Mouse (Mus musculus) midbrain, embryonic 11.5 days (tissue): Measurements from ENCODE around the gene Gm11096. TPM values are rescaled to one million over a fixed set of nuclear protein-coding genes. Genes with fewer than 3 reads are reported as not detected.
A peak's percentile ranks its signal among the peaks of the same experiment; 100 is the strongest.

Source experiments
- ATAC-seq: fragments of 200-750 bp; cut with Nextera tagmentation; 2 replicates; pipeline ENCODE4 v1.8.0; 2017; ENCODE audit warnings: moderate TSS enrichment, moderate library complexity; ENCODE audit not compliant: low FRiP score
- DNase-seq: peaks from one replicate; pipeline ENCODE4 v3.0.0; 2015; ENCODE audit warnings: low spot score; ENCODE audit errors: missing footprints
- H3K27ac ChIP-seq: fragments of 300-500 bp; sonication (generic); 2 replicates; pipeline ENCODE4 v1.5.1; 2014; ENCODE audit warnings: low read depth, low read length
- H3K27me3 ChIP-seq: fragments of 300-500 bp; sonication (generic); 2 replicates; pipeline ENCODE4 v1.6.1; 2014; ENCODE audit warnings: mild to moderate bottlenecking, low read length, moderate library complexity, mixed read lengths; ENCODE audit not compliant: control insufficient read depth, insufficient read depth
- H3K36me3 ChIP-seq: fragments of 300-500 bp; sonication (generic); 2 replicates; pipeline ENCODE4 v1.6.1; 2014; ENCODE audit warnings: mild to moderate bottlenecking, low read length, moderate library complexity, mixed read lengths; ENCODE audit not compliant: control insufficient read depth, insufficient read depth
- H3K4me1 ChIP-seq: fragments of 300-500 bp; sonication (generic); 2 replicates; pipeline ENCODE4 v1.6.1; 2014; ENCODE audit warnings: low read length; ENCODE audit not compliant: control insufficient read depth, insufficient read depth
- H3K4me2 ChIP-seq: fragments of 300-500 bp; sonication (generic); 2 replicates; pipeline ENCODE4 v1.6.1; 2014; ENCODE audit warnings: mild to moderate bottlenecking, moderate library complexity
- H3K4me3 ChIP-seq: fragments of 300-500 bp; sonication (generic); 2 replicates; pipeline ENCODE4 v1.5.1; 2014; ENCODE audit warnings: low read depth, low read length
- H3K9ac ChIP-seq: fragments of 300-500 bp; sonication (generic); 2 replicates; pipeline ENCODE4 v1.6.1; 2014; ENCODE audit warnings: low read length
- H3K9me3 ChIP-seq: fragments of 300-500 bp; sonication (generic); 2 replicates; pipeline ENCODE4 v1.6.1; 2016; ENCODE audit warnings: low read length; ENCODE audit not compliant: control insufficient read depth
- WGBS: fragments of 180-500 bp; shearing (Covaris S2); extraction: QIAGEN DNeasy Blood & Tissue Kit; methylation state at CpG from one replicate; pipeline ENCODE4 v1.1.7; 2014; 5-methylcytosine and 5-hydroxymethylcytosine counted together
- polyA plus RNA-seq: library from polyadenylated mRNA; unstranded; fragments of >200 nt; fragmentation: Nextera tagmentation; extraction: Ambion mirVana; gene quantifications from 2 replicates; pipeline ENCODE4 v1.2.1, GENCODE M21; 2014

Gene Gm11096
- not detected in 2 replicates for polyA plus RNA-seq

GRCm38 (mm10) chr17:81441463-81441862 is at the start of gene Gm11096:
Gene Gm11096, plus strand, starts transcription at chr17:81441763.
- Histone ChIP-seq H3K27me3 (no peaks in the 10 kb centered on the region), H3K4me1 (no peaks in the 10 kb centered on the region), H3K4me3 (no peak within 1 kb of the TSS), H3K9me3 (no peaks in the 10 kb centered on the region), H3K36me3 (no peaks in the 10 kb centered on the region), H3K9ac (no peak within 1 kb of the TSS), H3K27ac (no peak within 1 kb of the TSS), H3K4me2 (no peak within 1 kb of the TSS)
- ATAC-seq (no peak), DNase-seq (no peak)

- Histone ChIP-seq H3K27ac (no peak overlapping the region), H3K9me3 (no peaks in the 10 kb centered on the region), H3K4me1 (no peaks in the 10 kb centered on the region), H3K36me3 (no peaks in the 10 kb centered on the region), H3K27me3 (no peaks in the 10 kb centered on the region), H3K4me3 (no peak overlapping the region), H3K4me2 (no peak overlapping the region), H3K9ac (no peak overlapping the region)
- DNase-seq (no peak), ATAC-seq (no peak)
- 84% methylated on average over 4 of the region's 4 CpGs for WGBS
Measured at GRCm38 (mm10) chr17:81393040-81393439, 48.5 kb upstream of the Gm11096 start.

- DNase-seq = no peak
- Histone ChIP-seq H3K36me3 (no peaks in the 10 kb centered on the region), H3K27me3 (no peaks in the 10 kb centered on the region), H3K4me3 (no peak overlapping the region), H3K4me2 (no peak overlapping the region), H3K4me1 (no peaks in the 10 kb centered on the region), H3K27ac (no peak overlapping the region), H3K9ac (no peak overlapping the region), H3K9me3 (no peaks in the 10 kb centered on the region)
- no peak for ATAC-seq
- 29% methylated on average over 2 of the region's 2 CpGs for WGBS
Measured at GRCm38 (mm10) chr17:81394124-81394523, 47.4 kb upstream of the Gm11096 start.

- H3K4me1 ChIP-seq = no peaks in the 10 kb centered on the region
- 54% methylated on average over 1 of the region's 1 CpGs for WGBS
Measured at GRCm38 (mm10) chr17:81397434-81397833, 44.1 kb upstream of the Gm11096 start.

GRCm38 (mm10) chr17:81400377-81400776 is 41.2 kb upstream of the Gm11096 start:
- WGBS = 71% methylated on average over 5 of the region's 5 CpGs
- no peak for DNase-seq

More at GRCm38 (mm10) chr17:81397434-81397833, 44.1 kb upstream of the Gm11096 start:
- no peaks in the 10 kb centered on the region for H3K9me3 ChIP-seq
- H3K27ac ChIP-seq = no peak overlapping the region
- H3K9ac ChIP-seq = no peak overlapping the region
- DNase-seq (peak; percentile 74), ATAC-seq (no peak)
- no peak overlapping the region for H3K4me2 ChIP-seq
- no peak overlapping the region for H3K4me3 ChIP-seq
- no peaks in the 10 kb centered on the region for H3K36me3 ChIP-seq
- H3K27me3 ChIP-seq = no peaks in the 10 kb centered on the region

GRCm38 (mm10) chr17:81402636-81403035 is 38.9 kb upstream of the Gm11096 start:
- ATAC-seq (no peak), DNase-seq (no peak)
- Histone ChIP-seq H3K27ac (no peak overlapping the region), H3K4me3 (no peak overlapping the region), H3K36me3 (no peaks in the 10 kb centered on the region), H3K27me3 (no peaks in the 10 kb centered on the region), H3K4me1 (no peaks in the 10 kb centered on the region), H3K9me3 (no peaks in the 10 kb centered on the region), H3K9ac (no peak overlapping the region), H3K4me2 (no peak overlapping the region)
- WGBS = 84% methylated on average over 2 of the region's 2 CpGs

More at GRCm38 (mm10) chr17:81400377-81400776, 41.2 kb upstream of the Gm11096 start:
- 0 out of 2 replicates have a peak, but pooled peaks have one; percentile 58 for ATAC-seq
- Histone ChIP-seq H3K27ac (no peak overlapping the region), H3K36me3 (no peaks in the 10 kb centered on the region), H3K9ac (no peak overlapping the region), H3K4me1 (no peaks in the 10 kb centered on the region), H3K9me3 (no peaks in the 10 kb centered on the region), H3K4me3 (no peak overlapping the region), H3K27me3 (no peaks in the 10 kb centered on the region), H3K4me2 (no peak overlapping the region)

GRCm38 (mm10) chr17:81403121-81403520 is 38.4 kb upstream of the Gm11096 start:
- WGBS = 87% methylated on average over 4 of the region's 4 CpGs

GRCm38 (mm10) chr17:81404225-81404624 is 37.3 kb upstream of the Gm11096 start:
- no peaks in the 10 kb centered on the region for H3K27me3 ChIP-seq
- no peak overlapping the region for H3K4me2 ChIP-seq
- H3K36me3 ChIP-seq = no peaks in the 10 kb centered on the region
- H3K4me1 ChIP-seq = no peaks in the 10 kb centered on the region
- H3K27ac ChIP-seq = no peak overlapping the region
- H3K9ac ChIP-seq = no peak overlapping the region
- 60% methylated on average over 4 of the region's 4 CpGs for WGBS
- no peak for DNase-seq
- no peak overlapping the region for H3K4me3 ChIP-seq
- ATAC-seq = no peak
- no peaks in the 10 kb centered on the region for H3K9me3 ChIP-seq

More at GRCm38 (mm10) chr17:81403121-81403520, 38.4 kb upstream of the Gm11096 start:
- Histone ChIP-seq H3K9me3 (no peaks in the 10 kb centered on the region), H3K36me3 (no peaks in the 10 kb centered on the region), H3K4me1 (no peaks in the 10 kb centered on the region), H3K27ac (no peak overlapping the region), H3K27me3 (no peaks in the 10 kb centered on the region), H3K4me3 (no peak overlapping the region), H3K9ac (no peak overlapping the region), H3K4me2 (no peak overlapping the region)
- DNase-seq (no peak), ATAC-seq (no peak)

- ATAC-seq (no peak), DNase-seq (no peak)
- Histone ChIP-seq H3K27me3 (no peaks in the 10 kb centered on the region), H3K4me3 (no peak overlapping the region), H3K4me2 (no peak overlapping the region), H3K27ac (no peak overlapping the region), H3K9me3 (no peaks in the 10 kb centered on the region), H3K9ac (no peak overlapping the region), H3K4me1 (no peaks in the 10 kb centered on the region), H3K36me3 (no peaks in the 10 kb centered on the region)
- WGBS = 90% methylated on average over 4 of the region's 4 CpGs
Measured at GRCm38 (mm10) chr17:81412736-81413135, 28.8 kb upstream of the Gm11096 start.
